Mouse (Mus musculus): ENCODE data around the gene Axl.
"Not testable (repeated sequence)": the region's sequence is repeated elsewhere in the genome, so short reads cannot be mapped to it uniquely, and the experiment has no call there.

Axl gene

DNA sequence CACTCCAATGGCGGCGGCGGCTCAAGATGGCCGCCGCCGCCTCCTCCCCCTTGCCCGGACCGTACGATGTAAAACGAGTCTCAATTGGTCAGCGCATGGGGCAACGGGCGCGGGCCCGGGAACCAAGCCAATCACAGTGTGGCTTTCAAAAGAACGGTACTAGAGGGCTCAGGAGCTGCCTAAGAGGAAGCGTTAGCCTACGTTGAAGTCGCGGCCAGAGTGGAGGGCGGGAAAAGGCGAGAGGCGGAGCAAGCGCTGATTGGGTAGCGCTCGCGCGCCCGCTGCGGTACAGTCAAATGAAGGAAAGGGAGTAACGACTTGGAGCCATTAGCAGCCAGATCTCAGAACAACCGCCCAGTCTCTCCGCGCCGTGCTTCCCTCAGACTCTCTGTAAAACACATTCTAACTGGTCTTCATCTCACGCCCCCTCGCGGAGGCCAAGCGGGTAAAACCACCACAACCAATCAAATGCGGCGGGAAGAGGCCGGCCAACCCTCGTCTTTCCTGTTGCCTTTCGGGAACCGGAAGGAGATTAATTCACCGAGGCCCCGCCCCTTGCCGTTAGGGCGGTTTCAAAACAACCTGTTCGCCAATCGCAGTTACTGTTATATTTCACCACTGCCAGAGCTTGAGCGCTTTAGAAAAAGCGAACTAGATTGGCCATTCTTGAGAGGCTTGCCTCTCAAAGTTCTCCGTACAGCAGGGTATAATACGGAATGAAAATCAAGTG lies 33.6 kb downstream of the Axl start, which contains the start of gene Hnrnpul1:
Hnrnpul1 (minus strand) TSS at position 20 of the 730 bp plus-strand sequence.
- peak; percentile 99 for DNase-seq (ENCODE audit: low read depth, low spot score)

DNA sequence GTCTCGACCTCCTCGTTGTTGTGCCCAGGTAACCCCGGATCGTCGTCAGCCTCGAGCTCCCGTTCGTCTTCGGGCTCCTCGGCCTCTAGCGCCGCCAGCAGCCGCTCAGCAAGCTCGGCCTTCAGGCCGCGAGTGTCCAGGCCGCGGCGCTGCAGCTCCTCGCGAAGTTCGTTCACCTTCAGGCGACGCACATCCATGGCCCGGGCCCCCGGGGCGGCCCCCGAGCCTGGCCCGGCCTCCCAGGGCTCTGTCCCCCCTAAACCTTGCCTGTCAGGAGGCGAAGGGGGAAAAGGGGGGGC lies 34.1 kb downstream of the Axl start:
- no peak for DNase-seq (ENCODE audit: low read depth, low spot score)

- no peak for DNase-seq (ENCODE audit: low read depth, low spot score)
Observed at GRCm38 (mm10) chr7:25753643-25754438, 34.7 kb downstream of the Axl start.

DNA sequence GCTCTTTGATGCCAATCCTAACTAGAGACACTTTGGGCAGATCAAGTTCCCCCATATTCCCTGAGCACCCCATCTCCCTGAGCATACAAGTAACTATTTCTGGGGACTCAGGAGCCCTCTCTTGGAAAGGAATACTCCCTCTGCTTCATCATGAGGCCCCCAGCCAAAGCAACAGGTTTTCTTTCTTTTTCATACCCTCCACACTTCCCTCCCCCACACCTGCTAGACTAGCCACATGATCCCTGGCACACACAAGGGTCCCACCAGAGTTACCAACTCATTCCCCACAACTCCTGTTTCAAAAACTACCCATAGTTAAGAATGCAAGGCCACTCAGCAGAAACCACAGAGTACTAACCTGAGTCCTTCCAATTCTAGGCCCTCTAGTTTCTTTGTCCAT lies 35.4 kb downstream of the Axl start:
- DNase-seq (ENCODE audit: low read depth, low spot score), result no peak

DNA sequence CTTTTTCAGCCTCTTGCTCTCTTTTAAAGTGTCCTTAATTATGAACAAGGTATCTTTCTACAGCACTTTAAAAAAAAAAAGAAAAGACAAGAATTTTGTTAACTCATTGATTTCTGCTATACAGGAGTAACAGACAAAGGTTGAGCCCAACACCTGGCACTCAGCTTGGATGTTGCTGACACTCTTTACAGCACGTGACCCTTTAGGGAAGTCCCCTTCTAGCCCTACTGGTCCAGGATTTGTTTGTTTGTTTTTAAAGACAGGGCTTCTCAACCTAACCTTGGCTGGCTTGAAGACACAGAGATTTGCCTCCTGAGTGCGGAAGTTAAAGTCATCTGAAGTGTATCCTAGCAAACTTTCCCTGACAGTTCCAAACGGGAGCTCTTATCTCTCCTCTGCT lies 41.7 kb downstream of the Axl start:
- no peak for DNase-seq (ENCODE audit: low read depth, low spot score)

- no peak for DNase-seq (ENCODE audit: low read depth, low spot score)
Observed at GRCm38 (mm10) chr7:25738277-25738676, 50.2 kb downstream of the Axl start.

GRCm38 (mm10) chr7:25736920-25737319 lies 51.6 kb downstream of the Axl start:
- DNase-seq (ENCODE audit: low read depth, low spot score), result no peak

DNA sequence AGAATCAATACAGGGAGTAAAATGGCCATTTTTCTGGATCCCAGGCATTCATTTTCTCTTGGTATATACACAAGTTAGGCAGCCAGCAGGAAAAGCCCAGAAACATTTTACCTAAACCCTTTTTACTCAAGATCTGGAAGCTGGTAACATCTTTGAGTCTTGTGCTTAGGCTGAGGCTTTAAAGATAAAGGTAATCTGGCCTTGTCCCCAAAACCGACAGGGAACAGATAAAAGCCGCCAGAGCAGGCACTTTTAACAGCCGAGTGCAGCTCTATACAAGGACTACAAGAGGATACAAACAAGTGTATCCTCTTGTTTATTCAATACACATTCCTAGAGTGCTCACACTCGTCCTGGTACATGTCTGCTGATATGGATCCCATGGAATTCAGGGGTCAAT lies 53.5 kb downstream of the Axl start:
- DNase-seq (ENCODE audit: low read depth, low spot score), result no peak

- DNase-seq (ENCODE audit: low read depth, low spot score), result no peak
Observed at GRCm38 (mm10) chr7:25731294-25732055, 57.0 kb downstream of the Axl start.

DNA sequence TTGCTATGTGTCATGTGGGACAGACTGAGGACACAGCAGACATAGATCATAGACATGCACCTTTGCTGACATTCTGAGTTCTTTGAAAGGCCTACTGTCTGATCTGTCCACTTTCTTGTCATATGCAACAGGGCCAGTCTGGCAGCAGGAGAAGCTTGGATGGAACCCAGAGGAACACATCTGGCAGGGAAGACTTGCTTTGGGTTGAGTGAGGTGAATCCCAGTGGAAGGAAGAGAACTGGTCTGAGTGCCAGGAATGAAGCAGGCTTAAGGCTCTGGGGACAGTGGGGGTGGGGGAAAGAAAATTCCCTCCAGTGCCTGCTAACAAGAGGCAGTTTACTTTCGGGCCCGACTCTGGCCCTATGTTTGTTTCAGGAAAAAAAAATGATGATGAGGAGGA lies 58.6 kb downstream of the Axl start:
- no peak for DNase-seq (ENCODE audit: low read depth, low spot score)

- DNase-seq (ENCODE audit: low read depth, low spot score), result no peak
Observed at GRCm38 (mm10) chr7:25729396-25729795, 59.1 kb downstream of the Axl start.

- no peak for DNase-seq (ENCODE audit: low read depth, low spot score)
Observed at GRCm38 (mm10) chr7:25727800-25728199, 60.7 kb downstream of the Axl start.

DNA sequence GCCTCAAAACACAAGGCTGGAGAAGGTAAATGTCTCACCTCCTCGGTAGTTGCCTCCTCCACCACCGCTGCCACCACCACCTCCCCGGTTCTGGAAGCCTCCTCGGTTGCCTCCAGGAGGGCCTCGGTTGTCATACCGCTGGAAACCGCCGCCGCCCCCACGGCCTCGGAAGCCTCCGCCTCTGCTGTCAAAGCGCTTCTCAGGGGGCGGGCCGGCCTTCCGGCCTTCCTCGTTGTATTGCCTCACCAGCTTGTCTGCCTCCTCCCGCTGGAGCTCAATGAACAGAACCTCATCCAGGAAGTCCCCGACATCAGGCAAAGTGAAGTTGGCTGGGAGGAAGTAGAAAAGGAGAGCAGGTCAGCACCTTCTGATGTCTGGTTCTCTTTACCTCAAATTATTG lies 62.6 kb downstream of the Axl start:
- no peak for DNase-seq (ENCODE audit: low read depth, low spot score)

DNA sequence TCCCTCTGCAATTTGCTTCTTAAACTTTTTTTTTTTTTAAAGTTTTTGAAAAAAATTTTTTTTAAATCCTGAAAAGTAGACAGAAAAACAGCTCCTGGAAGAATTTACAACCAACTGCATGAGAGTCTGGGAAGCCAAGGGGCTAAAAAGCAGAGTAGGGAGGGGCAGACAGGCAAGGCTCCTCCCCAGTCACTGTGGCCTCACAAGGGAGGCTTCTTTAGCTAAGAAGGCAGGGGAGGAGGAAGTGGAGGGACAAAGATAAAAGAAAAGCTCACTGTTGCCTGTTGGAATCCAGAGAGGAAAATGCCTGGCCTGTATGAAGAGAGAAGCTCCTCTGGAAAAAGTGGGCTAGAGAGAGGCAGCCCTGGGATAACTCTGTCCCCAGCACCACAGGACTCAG lies 66.7 kb downstream of the Axl start:
- not testable (repeated sequence) for DNase-seq (ENCODE audit: low read depth, low spot score)

- no peak for DNase-seq (ENCODE audit: low read depth, low spot score)
Observed at GRCm38 (mm10) chr7:25720760-25721159, 67.7 kb downstream of the Axl start.

- no peak for DNase-seq (ENCODE audit: low read depth, low spot score)
Observed at GRCm38 (mm10) chr7:25719761-25720610, 68.5 kb downstream of the Axl start.

DNA sequence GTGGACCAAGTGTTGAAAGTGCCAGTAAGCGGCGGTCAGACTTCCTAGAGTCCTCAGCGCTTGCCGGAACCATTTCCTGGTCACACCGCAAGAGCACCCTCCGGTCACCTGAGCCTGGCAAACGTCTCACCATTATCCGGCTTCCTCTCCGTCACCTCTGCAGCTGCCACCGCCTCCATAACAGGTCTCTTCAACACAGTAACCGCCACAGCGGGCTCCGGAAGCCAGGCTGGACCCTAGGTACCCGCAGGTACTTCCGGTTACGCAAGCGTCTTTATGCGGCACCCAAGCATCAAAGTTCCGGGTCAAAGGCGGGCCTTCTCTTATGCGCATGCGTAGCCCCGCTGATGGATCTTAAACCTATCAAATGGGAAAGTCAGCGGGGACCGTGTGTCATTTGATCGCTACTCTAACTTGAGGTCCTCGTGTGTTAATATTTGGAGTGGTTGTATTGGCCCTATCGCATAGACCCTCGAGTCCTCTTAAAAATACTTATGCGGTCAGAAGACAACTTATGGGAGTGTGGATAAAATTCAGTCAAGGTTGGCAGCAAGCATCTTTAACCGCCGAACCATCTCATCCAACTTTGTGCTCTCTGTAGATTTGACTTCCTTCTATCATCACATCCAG lies 69.6 kb downstream of the Axl start, which contains the start of gene Ccdc97:
Ccdc97 (minus strand) TSS at position 301 of the 630 bp plus-strand sequence.
- peak; percentile 97 for DNase-seq (ENCODE audit: low read depth, low spot score)

DNA sequence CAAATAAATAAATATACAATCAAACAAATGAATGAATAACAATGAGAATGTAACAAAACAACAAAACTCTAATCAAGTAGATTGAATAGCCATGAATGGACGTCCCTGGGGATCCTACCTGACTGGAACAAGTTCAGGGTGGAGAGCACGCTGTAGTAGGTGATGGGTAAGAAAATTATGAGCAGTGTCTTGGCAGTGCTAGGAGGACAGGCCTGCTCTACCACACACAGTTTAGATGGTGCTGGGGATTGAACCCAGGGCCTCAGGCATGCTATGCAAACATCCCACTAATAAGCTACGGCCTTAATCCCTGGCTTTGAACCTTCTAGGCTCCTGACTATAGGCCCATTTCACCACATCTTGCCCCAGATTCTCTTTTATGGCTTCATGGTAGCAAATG lies 71.0 kb downstream of the Axl start:
- no peak for DNase-seq (ENCODE audit: low read depth, low spot score)

- no peak for DNase-seq (ENCODE audit: low read depth, low spot score)
Observed at GRCm38 (mm10) chr7:25715731-25716271, 72.7 kb downstream of the Axl start.

- DNase-seq (ENCODE audit: low read depth, low spot score), result no peak
Observed at GRCm38 (mm10) chr7:25714581-25714980, 73.9 kb downstream of the Axl start.

DNA sequence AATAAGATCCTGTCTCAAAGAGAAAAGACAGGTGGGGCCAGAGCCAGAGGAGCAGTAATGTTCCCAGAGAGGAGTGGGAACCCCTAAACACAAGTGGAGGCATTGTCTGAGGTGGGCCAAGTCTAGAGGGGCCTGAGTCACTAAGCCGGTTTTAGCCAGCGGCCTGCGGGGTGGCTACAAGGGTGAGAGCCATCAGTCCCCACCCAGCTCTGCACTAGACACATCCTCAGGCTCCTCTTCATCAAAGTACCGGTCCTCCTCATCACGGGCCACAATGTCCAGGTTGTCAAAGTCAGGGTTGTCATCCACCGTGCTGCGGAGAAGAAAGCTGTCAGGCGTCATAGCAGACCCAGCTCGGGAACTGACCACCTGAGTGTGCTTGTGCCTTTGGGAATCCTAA lies 75.7 kb downstream of the Axl start:
- no peak for DNase-seq (ENCODE audit: low read depth, low spot score)
